Mouse (Mus musculus) heart, postnatal 0 days (tissue): Measurements from ENCODE around the gene Atf3. TPM values are rescaled to one million over a fixed set of nuclear protein-coding genes. Genes with fewer than 3 reads are reported as not detected.

ENCODE experiments used
- ATAC-seq: fragments of 200-750 bp; cut with Nextera tagmentation; 2 replicates; pipeline ENCODE4 v1.8.0; 2017; ENCODE audit warnings: low read depth, moderate number of reproducible peaks, moderate library complexity; ENCODE audit not compliant: insufficient read depth
- DNase-seq: peaks from one replicate; pipeline ENCODE4 v3.0.0-alpha.2; 2016; ENCODE audit warnings: low spot score
- H3K27ac ChIP-seq: fragments of 300-500 bp; sonication (generic); 2 replicates; pipeline ENCODE4 v1.5.1; 2014; ENCODE audit warnings: low read depth, mild to moderate bottlenecking
- H3K27me3 ChIP-seq: fragments of 300-500 bp; sonication (generic); 2 replicates; pipeline ENCODE4 v1.6.1; 2014; ENCODE audit warnings: low read length, mixed read lengths; ENCODE audit not compliant: control insufficient read depth, insufficient read depth
- H3K36me3 ChIP-seq: fragments of 300-500 bp; sonication (generic); replicated peaks from 2 replicates; pipeline ENCODE4 v1.6.1; 2014; ENCODE audit warnings: low read length, mixed read lengths; ENCODE audit not compliant: control insufficient read depth, insufficient read depth
- H3K4me1 ChIP-seq: fragments of 300-500 bp; sonication (generic); 2 replicates; pipeline ENCODE4 v1.6.1; 2014; ENCODE audit warnings: antibody characterized with exemption; ENCODE audit not compliant: control insufficient read depth, insufficient read depth
- H3K4me2 ChIP-seq: fragments of 300-500 bp; sonication (generic); 2 replicates; pipeline ENCODE4 v1.6.1; 2014; ENCODE audit warnings: low read depth, mild to moderate bottlenecking, low read length, moderate library complexity
- H3K4me3 ChIP-seq: fragments of 300-500 bp; sonication (generic); 2 replicates; pipeline ENCODE4 v1.5.1; 2014; ENCODE audit warnings: low read depth, low read length
- H3K9ac ChIP-seq: fragments of 300-500 bp; sonication (generic); replicated peaks from 2 replicates; pipeline ENCODE4 v1.6.1; 2014; ENCODE audit warnings: low read depth, low read length, mixed read lengths
- H3K9me3 ChIP-seq: fragments of 300-500 bp; sonication (generic); replicated peaks from 2 replicates; pipeline ENCODE4 v1.6.1; 2016; ENCODE audit warnings: low read length; ENCODE audit not compliant: control insufficient read depth
- CTCF ChIP-seq: IDR thresholded peaks from 2 replicates; pipeline ENCODE4 v1.5.1; 2016; ENCODE audit warnings: antibody characterized with exemption, control low read depth, low read depth
- EP300 ChIP-seq: IDR thresholded peaks from 2 replicates; pipeline ENCODE4 v1.6.1; 2016; ENCODE audit warnings: antibody characterized with exemption, low read depth
- WGBS: fragments of 180-500 bp; shearing (Covaris S2); extraction: QIAGEN DNeasy Blood & Tissue Kit; methylation state at CpG from one replicate; pipeline ENCODE4 v1.1.7; 2014; 5-methylcytosine and 5-hydroxymethylcytosine counted together
- polyA plus RNA-seq: library from polyadenylated mRNA; unstranded; fragments of >200 nt; fragmentation: Nextera tagmentation; extraction: Ambion mirVana; gene quantifications from 2 replicates; pipeline ENCODE4 v1.2.1, GENCODE M21; 2015
- total RNA-seq: library from RNA; depleted of rRNA; stranded (reverse); fragments of >200 nt; gene quantifications from 2 replicates; pipeline ENCODE4 v1.2.3, GENCODE M21; 2014; ENCODE audit warnings: low replicate concordance

Gene Atf3
- total and polyA plus RNA-seq, 2 experiments from 2014 or later = 13.9 to 54.0 TPM

- H3K27me3 ChIP-seq = no peaks in the 10 kb centered on the region
- H3K9me3 ChIP-seq = no peaks in the 10 kb centered on the region
- no peak overlapping the region for H3K4me2 ChIP-seq
- DNase-seq (no peak), ATAC-seq (no peak)
- peaks cover 15% of the 10 kb centered on the region for H3K4me1 ChIP-seq
- H3K27ac ChIP-seq = no peak overlapping the region
- no peak overlapping the region for H3K4me3 ChIP-seq
- no peak overlapping the region for H3K9ac ChIP-seq
- WGBS = 78% methylated on average over 2 of the region's 2 CpGs
- H3K36me3 ChIP-seq = no peaks in the 10 kb centered on the region
- no peak for TF ChIP-seq EP300
- TF ChIP-seq CTCF = no peak
Measured at GRCm38 (mm10) chr1:191226570-191226969, 8.7 kb upstream of the Atf3 start.

GRCm38 (mm10) chr1:191225771-191226170 is 7.9 kb upstream of the Atf3 start:
- Histone ChIP-seq H3K4me2 (no peak overlapping the region), H3K9ac (no peak overlapping the region), H3K9me3 (no peaks in the 10 kb centered on the region), H3K4me3 (no peak overlapping the region), H3K4me1 (peaks cover 13% of the 10 kb centered on the region), H3K27ac (no peak overlapping the region), H3K27me3 (no peaks in the 10 kb centered on the region), H3K36me3 (no peaks in the 10 kb centered on the region)
- TF ChIP-seq CTCF (no peak), EP300 (no peak)
- ATAC-seq = no peak
- WGBS = 82% methylated on average over 2 of the region's 2 CpGs
- DNase-seq = no peak

DNA sequence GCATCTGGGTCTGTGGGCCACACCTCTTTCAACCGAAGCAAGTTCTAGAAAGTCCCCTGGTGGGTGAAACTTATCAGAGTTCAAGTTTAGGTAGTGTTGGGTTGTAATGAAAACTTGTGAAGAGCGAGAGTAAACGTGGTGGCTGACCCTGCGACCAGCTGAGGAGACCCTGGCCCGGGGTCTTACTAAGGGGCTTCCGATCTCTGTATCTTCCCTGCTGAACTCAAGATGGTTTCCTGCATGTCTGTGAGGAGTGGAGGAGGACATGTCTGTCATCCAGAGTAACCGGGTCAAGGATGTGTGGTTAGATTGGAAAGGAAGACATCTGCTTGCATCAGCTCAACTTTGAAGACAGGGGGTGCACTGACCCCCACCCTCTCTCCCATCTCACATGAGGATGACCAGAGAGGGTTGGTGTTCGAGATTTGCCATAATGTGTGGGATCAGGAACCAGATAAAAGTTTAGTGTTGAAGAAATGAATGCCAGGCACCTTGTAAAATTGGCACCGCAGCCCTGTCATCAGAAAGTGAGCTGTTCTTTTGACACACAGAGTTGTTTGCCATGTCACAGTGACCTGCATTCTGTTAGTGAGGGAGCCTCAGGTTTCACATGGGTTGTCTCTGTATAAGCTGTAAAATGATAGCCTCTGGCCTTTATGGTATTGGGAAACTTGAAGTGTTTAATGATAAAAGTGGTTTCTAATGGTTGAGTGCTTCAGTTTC is 7.3 kb upstream of the Atf3 start:
- WGBS = 43% methylated on average over 9 of the region's 9 CpGs

GRCm38 (mm10) chr1:191224302-191224980 is 6.6 kb upstream of the Atf3 start:
- H3K36me3 ChIP-seq = no peaks in the 10 kb centered on the region
- H3K9ac ChIP-seq = peak overlapping the region; percentile 68
- H3K27me3 ChIP-seq = no peaks in the 10 kb centered on the region
- no peaks in the 10 kb centered on the region for H3K9me3 ChIP-seq
- peak overlapping the region; percentile 70 for H3K4me3 ChIP-seq
- peak; percentile 95 for DNase-seq
- peaks cover 3% of the 10 kb centered on the region; the same call in 1 of the 2 replicates for H3K4me1 ChIP-seq
- peak overlapping the region; percentile 91 for H3K27ac ChIP-seq
- peak; percentile 94 for ATAC-seq
- under 1% methylated on average over 57 of the region's 57 CpGs for WGBS
- TF ChIP-seq CTCF (no peak), EP300 (peak; percentile 92)
- peak overlapping the region; percentile 84 for H3K4me2 ChIP-seq

More for the DNA sequence above, 7.3 kb upstream of the Atf3 start:
- Histone ChIP-seq H3K27me3 (no peaks in the 10 kb centered on the region), H3K9me3 (no peaks in the 10 kb centered on the region), H3K27ac (peak overlapping the region; percentile 91), H3K9ac (peak overlapping the region; percentile 68), H3K4me3 (peak overlapping the region; percentile 70), H3K4me2 (peak overlapping the region; percentile 84), H3K36me3 (no peaks in the 10 kb centered on the region), H3K4me1 (peaks cover 7% of the 10 kb centered on the region; the same call in 1 of the 2 replicates)
- DNase-seq (no peak), ATAC-seq (no peak)
- TF ChIP-seq EP300 = no peak
- TF ChIP-seq CTCF = no peak

GRCm38 (mm10) chr1:191223930-191224301 is 6.1 kb upstream of the Atf3 start:
- Histone ChIP-seq H3K27ac (peak overlapping the region; percentile 91), H3K4me1 (peaks cover 3% of the 10 kb centered on the region; the same call in 1 of the 2 replicates), H3K36me3 (no peaks in the 10 kb centered on the region), H3K9me3 (no peaks in the 10 kb centered on the region), H3K9ac (0 out of 2 replicates have a peak overlapping the region, but pooled peaks have one; percentile 31), H3K27me3 (no peaks in the 10 kb centered on the region), H3K4me2 (peak overlapping the region; percentile 84), H3K4me3 (peak overlapping the region; percentile 70)
- WGBS = 55% methylated on average over 10 of the region's 10 CpGs
- TF ChIP-seq EP300 (no peak), CTCF (no peak)
- ATAC-seq (peak; percentile 59), DNase-seq (peak; percentile 32)
